Mouse (Mus musculus) forebrain, embryonic 14.5 days (tissue): ENCODE data around the gene Olfr1428. TPM values are rescaled to one million over a fixed set of nuclear protein-coding genes. Genes with fewer than 3 reads are reported as not detected.

Experiments
- ATAC-seq: fragments of 200-750 bp; cut with Nextera tagmentation; 2 replicates; pipeline ENCODE4 v1.8.0; 2017; ENCODE audit warnings: mild to moderate bottlenecking, moderate library complexity
- DNase-seq: peaks from one replicate; pipeline ENCODE4 v3.0.0-alpha.2; 2015; ENCODE audit warnings: low spot score
- H3K27ac ChIP-seq: fragments of 300-500 bp; sonication (generic); 2 replicates; pipeline ENCODE4 v1.5.1; 2014; ENCODE audit warnings: low read depth, mild to moderate bottlenecking, control low read depth, low read length, moderate library complexity
- H3K27me3 ChIP-seq: fragments of 300-500 bp; sonication (generic); replicated peaks from 2 replicates; pipeline ENCODE4 v1.6.1; 2014; ENCODE audit warnings: low read length, control low read depth, mixed read lengths; ENCODE audit not compliant: control insufficient read depth, insufficient read depth
- H3K36me3 ChIP-seq: fragments of 300-500 bp; sonication (generic); 2 replicates; pipeline ENCODE4 v1.6.1; 2014; ENCODE audit warnings: low read length, control low read depth; ENCODE audit not compliant: control insufficient read depth, insufficient read depth
- H3K4me1 ChIP-seq: fragments of 300-500 bp; sonication (generic); 2 replicates; pipeline ENCODE4 v1.6.1; 2014; ENCODE audit warnings: antibody characterized with exemption, low read length, control low read depth; ENCODE audit not compliant: control insufficient read depth, insufficient read depth
- H3K4me2 ChIP-seq: fragments of 300-500 bp; sonication (generic); 2 replicates; pipeline ENCODE4 v1.6.1; 2014; ENCODE audit warnings: mild to moderate bottlenecking, control low read depth, low read length
- H3K4me3 ChIP-seq: fragments of 300-500 bp; sonication (generic); 2 replicates; pipeline ENCODE4 v1.5.1; 2014; ENCODE audit warnings: low read depth, low read length, control low read depth
- H3K9ac ChIP-seq: fragments of 300-500 bp; sonication (generic); 2 replicates; pipeline ENCODE4 v1.6.1; 2014; ENCODE audit warnings: mild to moderate bottlenecking, low read length, control low read depth, moderate library complexity
- H3K9me3 ChIP-seq: fragments of 300-500 bp; sonication (generic); replicated peaks from 2 replicates; pipeline ENCODE4 v1.6.1; 2016; ENCODE audit warnings: low read length, control low read depth, mixed read lengths; ENCODE audit not compliant: control insufficient read depth
- WGBS: fragments of 180-500 bp; shearing (Covaris S2); extraction: QIAGEN DNeasy Blood & Tissue Kit; methylation state at CpG from one replicate; pipeline ENCODE4 v1.1.7; 2014; 5-methylcytosine and 5-hydroxymethylcytosine counted together
- polyA plus RNA-seq: library from polyadenylated mRNA; unstranded; fragments of >200 nt; fragmentation: Nextera tagmentation; extraction: Ambion mirVana; gene quantifications from 2 replicates; pipeline ENCODE4 v1.2.1, GENCODE M21; 2014

Gene Olfr1428
- polyA plus RNA-seq = not detected in 2 replicates

- Histone ChIP-seq H3K36me3 (no peaks in the 10 kb centered on the region), H3K4me1 (no peaks in the 10 kb centered on the region), H3K9me3 (no peaks in the 10 kb centered on the region), H3K9ac (no peak within 1 kb of the TSS), H3K4me3 (no peak within 1 kb of the TSS), H3K27me3 (no peaks in the 10 kb centered on the region), H3K27ac (no peak within 1 kb of the TSS), H3K4me2 (no peak within 1 kb of the TSS)
- ATAC-seq = no peak
- 85% methylated on average over 1 of the region's 1 CpGs for WGBS
- no peak for DNase-seq
Measured at GRCm38 (mm10) chr19:12115797-12116196, at the start of gene Olfr1428. Gene Olfr1428 (minus strand): TSS chr19:12115897.

GRCm38 (mm10) chr19:12145452-12145851, 29.8 kb upstream of the Olfr1428 start:
- Histone ChIP-seq H3K27ac (no peak overlapping the region), H3K4me3 (no peak overlapping the region), H3K9me3 (no peaks in the 10 kb centered on the region), H3K9ac (no peak overlapping the region), H3K4me1 (no peaks in the 10 kb centered on the region), H3K27me3 (no peaks in the 10 kb centered on the region), H3K4me2 (no peak overlapping the region), H3K36me3 (no peaks in the 10 kb centered on the region)
- peak; percentile 1 for DNase-seq
- 90% methylated on average over 3 of the region's 3 CpGs for WGBS
- no peak for ATAC-seq

- Histone ChIP-seq H3K4me1 (no peaks in the 10 kb centered on the region), H3K27ac (no peak overlapping the region)
- ATAC-seq = no peak
Measured at GRCm38 (mm10) chr19:12143356-12143755, 27.7 kb upstream of the Olfr1428 start.

GRCm38 (mm10) chr19:12134289-12134688, 18.6 kb upstream of the Olfr1428 start:
- H3K4me1 ChIP-seq = no peaks in the 10 kb centered on the region
- no peak overlapping the region for H3K27ac ChIP-seq
- H3K9ac ChIP-seq = no peak overlapping the region
- H3K27me3 ChIP-seq = no peaks in the 10 kb centered on the region
- no peak overlapping the region for H3K4me3 ChIP-seq
- H3K36me3 ChIP-seq = no peaks in the 10 kb centered on the region
- WGBS = 34% methylated on average over 2 of the region's 2 CpGs
- no peak overlapping the region for H3K4me2 ChIP-seq
- ATAC-seq = no peak
- DNase-seq = peak; percentile 26
- no peaks in the 10 kb centered on the region for H3K9me3 ChIP-seq

More at GRCm38 (mm10) chr19:12143356-12143755, 27.7 kb upstream of the Olfr1428 start:
- Histone ChIP-seq H3K4me3 (no peak overlapping the region), H3K9ac (no peak overlapping the region), H3K4me2 (no peak overlapping the region), H3K36me3 (no peaks in the 10 kb centered on the region), H3K9me3 (no peaks in the 10 kb centered on the region), H3K27me3 (no peaks in the 10 kb centered on the region)
- 44% methylated on average over 1 of the region's 1 CpGs for WGBS
- peak; percentile 30 for DNase-seq

GRCm38 (mm10) chr19:12123103-12123502, 7.4 kb upstream of the Olfr1428 start, which contains the start of gene Olfr76:
Gene Olfr76 (minus strand): TSS chr19:12123203.
- no peak for ATAC-seq
- H3K36me3 ChIP-seq = no peaks in the 10 kb centered on the region
- H3K9me3 ChIP-seq = no peaks in the 10 kb centered on the region
- no peak within 1 kb of the TSS for H3K4me3 ChIP-seq
- no peak for DNase-seq
- no peak within 1 kb of the TSS for H3K9ac ChIP-seq
- no peak within 1 kb of the TSS for H3K4me2 ChIP-seq
- no peaks in the 10 kb centered on the region for H3K27me3 ChIP-seq
- 74% methylated on average over 3 of the region's 3 CpGs for WGBS
- no peak within 1 kb of the TSS for H3K27ac ChIP-seq
- H3K4me1 ChIP-seq = no peaks in the 10 kb centered on the region

GRCm38 (mm10) chr19:12116464-12116863, 767 bp upstream of the Olfr1428 start:
- H3K4me1 ChIP-seq = no peaks in the 10 kb centered on the region
- no peaks in the 10 kb centered on the region for H3K27me3 ChIP-seq
- H3K4me3 ChIP-seq = no peak overlapping the region
- H3K36me3 ChIP-seq = no peaks in the 10 kb centered on the region
- no peak overlapping the region for H3K27ac ChIP-seq
- ATAC-seq (no peak), DNase-seq (no peak)
- H3K9me3 ChIP-seq = no peaks in the 10 kb centered on the region
- no peak overlapping the region for H3K9ac ChIP-seq
- 84% methylated on average over 3 of the region's 3 CpGs for WGBS
- H3K4me2 ChIP-seq = no peak overlapping the region

GRCm38 (mm10) chr19:12113807-12114206, 1.9 kb downstream of the Olfr1428 start:
- DNase-seq (no peak), ATAC-seq (no peak)
- Histone ChIP-seq H3K4me1 (no peaks in the 10 kb centered on the region), H3K4me3 (no peak overlapping the region), H3K27me3 (no peaks in the 10 kb centered on the region), H3K36me3 (no peaks in the 10 kb centered on the region), H3K9me3 (no peaks in the 10 kb centered on the region), H3K27ac (no peak overlapping the region), H3K9ac (no peak overlapping the region), H3K4me2 (no peak overlapping the region)
- 82% methylated on average over 1 of the region's 1 CpGs for WGBS

- H3K4me2 ChIP-seq = no peak overlapping the region
- H3K4me3 ChIP-seq = no peak overlapping the region
- no peak overlapping the region for H3K9ac ChIP-seq
- ATAC-seq = no peak
- H3K27ac ChIP-seq = no peak overlapping the region
- no peak for DNase-seq
- no peaks in the 10 kb centered on the region for H3K9me3 ChIP-seq
- 72% methylated on average over 1 of the region's 1 CpGs for WGBS
- H3K4me1 ChIP-seq = no peaks in the 10 kb centered on the region
- H3K36me3 ChIP-seq = no peaks in the 10 kb centered on the region
- H3K27me3 ChIP-seq = no peaks in the 10 kb centered on the region
Measured at GRCm38 (mm10) chr19:12104541-12104940, 11.2 kb downstream of the Olfr1428 start.

- ATAC-seq (no peak), DNase-seq (no peak)
- Histone ChIP-seq H3K9me3 (no peaks in the 10 kb centered on the region), H3K9ac (no peak within 1 kb of the TSS), H3K36me3 (no peaks in the 10 kb centered on the region), H3K4me2 (no peak within 1 kb of the TSS), H3K27ac (no peak within 1 kb of the TSS), H3K4me1 (no peaks in the 10 kb centered on the region), H3K27me3 (no peaks in the 10 kb centered on the region), H3K4me3 (no peak within 1 kb of the TSS)
- WGBS = 95% methylated on average over 2 of the region's 2 CpGs
Measured at GRCm38 (mm10) chr19:12103234-12103633, 12.5 kb downstream of the Olfr1428 start, which contains the start of gene Olfr1427. Gene Olfr1427 (minus strand): TSS chr19:12103334.
